Mouse (Mus musculus) mammary gland, adult 2 months (tissue): ENCODE results near the gene Ankrd52. TPM values are rescaled to one million over a fixed set of nuclear protein-coding genes. Genes with fewer than 3 reads are reported as not detected.

Experiments used
- polyA plus RNA-seq: library from polyadenylated mRNA; depleted of rRNA; stranded (reverse); fragments of >200 nt; gene quantifications from 2 replicates; pipeline ENCODE4 v1.2.3, GENCODE M21; 2012; ENCODE audit warnings: low replicate concordance; rRNA removed

The Ankrd52 gene
- 35.8 and 39.3 TPM in 2 replicates for polyA plus RNA-seq

DNA sequence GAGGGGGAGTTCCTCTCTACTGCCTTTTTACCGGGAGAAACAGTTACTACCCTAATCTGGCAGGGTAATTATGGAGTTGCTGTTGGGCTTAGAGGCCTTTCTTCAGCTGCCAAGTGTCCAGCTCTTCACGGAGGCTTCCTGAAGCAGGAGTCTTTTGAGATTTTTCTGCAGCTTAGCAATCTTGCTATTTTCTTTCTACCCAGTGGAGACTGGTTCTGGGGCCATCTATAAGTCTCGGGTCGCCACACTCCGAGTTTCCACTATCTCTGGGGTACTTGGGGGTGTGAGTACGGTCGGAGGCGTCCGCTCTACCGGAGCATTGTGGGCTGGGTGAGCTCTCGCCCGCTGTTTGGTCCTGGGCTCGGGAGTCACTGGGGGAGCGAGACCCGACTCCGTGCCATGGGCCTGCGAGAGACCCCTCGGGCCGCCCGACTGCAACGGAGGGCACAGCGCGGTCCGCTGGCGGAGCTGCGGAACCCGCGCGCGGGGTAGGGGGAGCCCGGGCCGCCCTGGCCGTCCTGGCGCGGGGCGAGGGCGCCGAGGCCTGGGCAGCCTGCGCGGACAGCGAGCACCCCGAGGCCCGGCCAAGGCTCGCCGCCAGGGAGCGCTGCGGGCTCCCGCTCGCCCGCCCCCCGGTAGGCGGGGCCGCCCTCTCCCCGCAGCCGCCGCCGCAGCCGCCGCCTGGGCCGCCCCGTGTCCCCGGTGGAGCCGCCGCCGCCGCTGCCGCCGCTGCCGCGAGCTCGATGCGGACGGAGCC lies at the start of gene Ankrd52:
TSS of gene Ankrd52 (plus strand) at position 661 of the 757 bp plus-strand sequence.

DNA sequence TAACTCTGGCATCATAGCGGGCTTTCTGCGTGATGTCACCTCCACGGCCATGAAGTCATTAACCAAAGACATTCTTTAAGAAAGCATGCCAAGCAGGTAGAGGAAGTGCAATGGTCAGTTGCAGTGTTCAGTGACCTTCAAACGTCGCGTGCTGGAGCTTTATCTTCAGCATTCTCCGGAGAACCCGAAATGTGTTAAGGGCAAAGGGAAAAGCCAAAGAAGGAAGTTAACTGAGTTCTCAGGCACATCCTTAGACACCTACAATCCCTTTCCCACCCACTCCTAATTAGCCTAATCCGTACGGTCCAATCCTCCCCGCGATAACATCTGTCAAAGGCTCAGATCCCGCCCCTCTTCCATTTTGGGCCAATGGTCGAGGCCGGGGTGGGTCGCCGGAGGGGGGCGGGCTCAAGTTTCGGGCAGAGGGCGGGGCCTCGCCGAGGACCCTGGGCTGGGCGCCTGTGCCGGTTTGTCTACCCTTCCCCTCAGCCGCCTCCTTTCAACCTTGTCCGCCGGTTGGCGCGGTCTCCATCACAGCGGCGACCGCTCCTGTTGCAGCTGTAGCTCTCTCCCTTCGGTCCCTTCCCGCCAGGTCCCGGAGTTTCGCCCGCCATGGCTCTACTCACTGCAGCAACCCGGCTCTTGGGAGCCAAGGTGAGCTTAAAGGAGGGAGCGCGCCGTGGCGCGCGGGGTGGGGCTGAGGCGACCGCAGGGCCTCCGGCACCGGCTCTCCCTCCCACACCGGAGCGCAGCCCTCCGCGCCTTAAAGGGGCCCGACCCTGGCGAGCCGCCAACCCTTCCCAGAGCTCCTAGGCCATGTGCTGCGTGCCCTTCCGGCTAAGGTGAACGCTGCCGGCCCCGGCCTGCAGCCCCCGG lies 39.4 kb upstream of the Ankrd52 start, which contains the start of gene Cs:
TSS of gene Cs (plus strand) at position 429 of the 876 bp plus-strand sequence.

DNA sequence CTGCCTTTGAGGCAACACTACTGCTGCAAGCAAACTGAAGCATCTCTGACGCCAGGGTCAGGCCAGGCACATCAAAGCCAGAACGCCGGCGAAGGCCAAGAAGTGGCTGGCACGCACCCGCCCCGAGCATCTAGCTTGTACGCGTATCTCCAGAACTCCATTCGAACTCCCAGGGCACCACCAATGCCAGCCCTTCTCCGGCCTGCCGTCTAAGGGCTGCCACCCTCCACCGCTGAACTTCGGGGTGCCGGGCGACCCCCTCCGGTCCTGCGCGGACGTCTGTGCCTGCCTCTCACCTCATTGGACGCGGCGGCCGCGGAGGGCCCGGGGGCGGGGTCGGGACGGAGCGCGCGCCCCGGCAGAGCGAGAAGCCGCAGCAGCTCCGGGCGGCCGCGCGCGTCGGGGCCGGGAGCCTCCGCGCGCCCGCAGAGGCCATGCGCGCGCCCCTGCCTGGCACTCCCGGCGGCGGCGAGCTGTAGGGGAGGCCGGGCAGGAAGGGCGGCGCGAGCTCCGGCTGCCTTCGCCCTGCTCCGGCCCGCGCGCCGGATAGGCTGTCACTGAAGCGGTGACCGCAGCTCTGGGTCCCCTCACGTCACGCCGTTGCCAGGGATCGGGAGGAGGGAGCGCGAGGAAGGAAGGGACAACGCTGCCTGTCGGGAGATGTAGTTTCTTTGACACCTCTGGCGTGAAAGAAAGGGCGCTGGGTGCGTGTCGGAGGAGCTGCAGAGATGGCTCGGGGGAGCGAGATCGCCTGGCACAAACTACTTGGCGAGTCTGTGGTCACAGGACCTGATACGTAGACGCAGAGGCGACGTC lies 8.3 kb upstream of the Ankrd52 start, which contains the start of gene Coq10a:
TSS of gene Coq10a (minus strand) at position 596 of the 816 bp plus-strand sequence.

DNA sequence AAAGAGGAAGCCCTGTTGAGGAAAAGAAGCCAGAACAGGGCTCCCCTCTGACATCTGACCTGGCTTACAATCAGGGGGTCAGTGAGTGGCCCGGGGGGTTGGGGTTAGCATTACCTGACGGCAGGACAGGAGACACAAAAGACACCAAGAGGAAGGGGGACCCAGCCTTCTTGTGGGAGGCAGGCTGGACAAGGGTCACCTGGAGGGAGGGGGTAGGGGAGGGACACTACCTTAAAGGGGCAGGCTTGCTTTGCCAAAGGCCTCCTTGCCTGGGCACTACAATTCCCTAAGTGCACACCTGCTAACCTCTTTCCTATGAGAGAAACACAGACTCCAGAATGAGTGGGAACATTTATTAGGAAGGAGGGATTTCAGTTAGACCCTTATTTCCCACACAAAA lies 24.1 kb downstream of the Ankrd52 start, which contains the start of gene Slc39a5:
TSS of gene Slc39a5 (minus strand) at position 174 of the 400 bp plus-strand sequence.

DNA sequence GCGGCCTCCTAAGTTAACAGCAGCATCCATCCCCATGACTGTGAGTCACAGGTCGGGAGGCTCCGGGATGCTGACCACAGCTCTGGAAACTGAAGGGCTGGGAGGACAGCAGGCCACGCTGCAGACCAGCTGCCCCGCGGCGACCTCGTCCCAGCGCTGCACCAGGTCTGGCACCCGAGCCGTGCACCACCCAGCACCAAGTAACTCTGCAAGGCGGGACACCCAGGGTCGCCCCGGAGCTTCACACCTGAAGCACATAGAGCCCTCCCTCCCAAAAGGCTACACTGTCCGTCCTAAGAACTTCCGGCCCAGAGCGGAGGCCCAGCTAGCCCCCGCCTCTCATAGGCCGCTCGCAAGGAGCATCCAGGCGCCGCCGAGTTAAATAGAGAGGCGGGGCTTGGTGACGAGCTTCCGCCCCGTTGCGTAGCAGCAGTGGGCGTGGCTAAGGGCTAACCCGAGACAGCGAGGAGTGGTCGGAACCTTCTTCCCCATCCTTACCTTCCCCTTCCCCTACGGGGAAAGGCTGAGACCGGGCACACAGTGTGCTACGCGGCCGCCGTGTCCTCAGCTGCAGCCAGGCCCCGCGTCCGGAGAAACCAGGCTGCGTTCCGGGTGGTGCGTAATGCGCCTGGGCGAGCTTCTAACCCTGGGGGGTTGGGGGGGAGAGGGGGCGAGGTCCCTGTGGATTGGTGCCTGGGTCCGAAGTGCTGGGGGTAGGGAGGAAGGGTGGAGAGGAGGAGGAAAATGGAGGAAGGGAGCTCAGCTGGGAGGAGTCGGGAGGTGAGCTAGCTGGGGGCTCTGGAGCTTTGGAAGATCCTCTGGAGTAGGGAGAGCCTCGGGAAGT lies 34.5 kb downstream of the Ankrd52 start, which contains the start of the genes Nabp2 and Rnf41:
TSS of gene Nabp2 (minus strand) at position 282 of the 844 bp plus-strand sequence.
TSS of gene Rnf41 (plus strand) at position 447 of the 844 bp plus-strand sequence.

Other genes starting within 250 kb of the Ankrd52 start
- gene Rbms2, start 196.8 kb upstream of the Ankrd52 start, polyA plus RNA-seq = 141 and 190 TPM in 2 replicates
- 1.6 and 19.0 TPM in 2 replicates for gene Gls2, start 182.7 kb upstream of the Ankrd52 start, polyA plus RNA-seq
- gene Spryd4, start 165.3 kb upstream of the Ankrd52 start, polyA plus RNA-seq = 7.7 and 23.0 TPM in 2 replicates
- not detected in 2 replicates for gene Mip, start 151.3 kb upstream of the Ankrd52 start, polyA plus RNA-seq
- gene Timeless, start 145.1 kb upstream of the Ankrd52 start, polyA plus RNA-seq = 3.5 and 4.7 TPM in 2 replicates
- gene Apon, start 123.0 kb upstream of the Ankrd52 start, polyA plus RNA-seq = 0.09 and 1.4 TPM in 2 replicates
- gene Apof, start 108.4 kb upstream of the Ankrd52 start, polyA plus RNA-seq = 1.9 and 6.8 TPM in 2 replicates
- gene Stat2, start 106.6 kb upstream of the Ankrd52 start, polyA plus RNA-seq = 39.6 and 43.4 TPM in 2 replicates
- gene Il23a, start 78.4 kb upstream of the Ankrd52 start, polyA plus RNA-seq = 0.07 and 0.09 TPM in 2 replicates
- 23.6 and 33.0 TPM in 2 replicates for gene Pan2, start 73.8 kb upstream of the Ankrd52 start, polyA plus RNA-seq
- 32.3 and 61.4 TPM in 2 replicates for gene Cnpy2, start 54.7 kb upstream of the Ankrd52 start, polyA plus RNA-seq
- 312 and 728 TPM in 2 replicates for gene Cs, start 39.4 kb upstream of the Ankrd52 start, polyA plus RNA-seq
- 41.6 and 171 TPM in 2 replicates for gene Coq10a, start 8.1 kb upstream of the Ankrd52 start, polyA plus RNA-seq
- not detected in 2 replicates for gene Slc39a5, start 24.1 kb downstream of the Ankrd52 start, polyA plus RNA-seq
- 27.6 and 30.5 TPM in 2 replicates for gene Nabp2, start 34.4 kb downstream of the Ankrd52 start, polyA plus RNA-seq
- gene Rnf41, start 34.5 kb downstream of the Ankrd52 start, polyA plus RNA-seq = 25.5 and 28.2 TPM in 2 replicates
- gene Smarcc2, start 82.1 kb downstream of the Ankrd52 start, polyA plus RNA-seq = 114 and 152 TPM in 2 replicates
- 431 and 667 TPM in 2 replicates for gene Myl6, start 117.0 kb downstream of the Ankrd52 start, polyA plus RNA-seq
- gene Myl6b, start 121.6 kb downstream of the Ankrd52 start, polyA plus RNA-seq = 6.0 and 6.7 TPM in 2 replicates
- gene Esyt1, start 148.8 kb downstream of the Ankrd52 start, polyA plus RNA-seq = 153 and 220 TPM in 2 replicates
- 11.5 and 20.7 TPM in 2 replicates for gene Zc3h10, start 170.7 kb downstream of the Ankrd52 start, polyA plus RNA-seq
- 1,017 and 1,401 TPM in 2 replicates for gene Rpl41, start 172.2 kb downstream of the Ankrd52 start, polyA plus RNA-seq
- 13.1 and 25.5 TPM in 2 replicates for gene Pa2g4, start 188.9 kb downstream of the Ankrd52 start, polyA plus RNA-seq
- gene Erbb3, start 212.5 kb downstream of the Ankrd52 start, polyA plus RNA-seq = 18.4 and 23.2 TPM in 2 replicates
- gene Rps26, start 249.6 kb downstream of the Ankrd52 start, polyA plus RNA-seq = 680 and 886 TPM in 2 replicates